Mouse (Mus musculus): Measurements from ENCODE around the gene Tescl. TPM values are rescaled to one million over a fixed set of nuclear protein-coding genes. Genes with fewer than 3 reads are reported as not detected.

The Tescl gene
- total RNA-seq, 2 experiments from 2014 or later: not detected

DNA sequence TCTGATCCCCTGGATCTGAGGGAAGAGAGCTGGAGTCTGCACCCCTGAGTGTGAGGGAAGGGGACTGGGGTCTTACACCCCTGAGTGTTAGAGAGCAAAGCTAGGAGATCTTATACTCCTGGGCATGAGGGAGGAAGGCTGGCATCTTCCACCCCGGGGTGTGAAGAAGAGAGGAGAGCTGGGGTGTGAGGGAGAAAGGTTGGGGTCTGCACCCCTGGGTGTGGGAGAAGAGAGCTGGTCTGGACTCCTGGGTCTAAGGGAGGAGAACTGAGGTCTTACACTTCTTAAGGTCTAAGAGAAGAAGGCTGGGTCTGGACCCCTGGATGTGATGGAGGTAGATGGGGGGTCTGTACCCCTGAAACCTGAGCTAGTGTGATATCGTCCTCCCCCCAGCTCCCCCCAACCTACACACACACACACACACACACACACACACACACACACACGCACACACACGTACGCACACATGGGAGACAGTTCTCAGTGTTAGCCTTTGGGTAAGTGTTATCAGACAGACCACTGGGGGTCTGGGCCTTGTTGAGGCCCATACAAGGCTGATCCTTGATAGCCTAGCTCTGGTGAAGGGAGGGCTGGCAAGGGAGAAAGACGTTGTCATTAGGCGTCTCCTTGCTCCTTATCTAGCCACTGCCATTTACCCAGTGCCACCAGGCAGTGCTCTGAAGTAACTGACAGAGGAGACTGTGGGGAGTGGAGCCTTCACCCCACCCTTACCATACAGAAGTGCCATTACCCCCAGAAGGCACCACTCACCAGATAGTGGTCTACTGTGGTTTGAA is 37.5 kb upstream of the Tescl start:
- intact Hi-C loops (cut with DNase I): no loop called here
- peak; percentile 9 for DNase-seq
- no peak overlapping the region for H3K27ac ChIP-seq
- no peak for TF ChIP-seq CTCF (IDR thresholded peaks at IDR 0.05)
- peak overlapping the region; percentile 21 for H3K4me3 ChIP-seq

DNA sequence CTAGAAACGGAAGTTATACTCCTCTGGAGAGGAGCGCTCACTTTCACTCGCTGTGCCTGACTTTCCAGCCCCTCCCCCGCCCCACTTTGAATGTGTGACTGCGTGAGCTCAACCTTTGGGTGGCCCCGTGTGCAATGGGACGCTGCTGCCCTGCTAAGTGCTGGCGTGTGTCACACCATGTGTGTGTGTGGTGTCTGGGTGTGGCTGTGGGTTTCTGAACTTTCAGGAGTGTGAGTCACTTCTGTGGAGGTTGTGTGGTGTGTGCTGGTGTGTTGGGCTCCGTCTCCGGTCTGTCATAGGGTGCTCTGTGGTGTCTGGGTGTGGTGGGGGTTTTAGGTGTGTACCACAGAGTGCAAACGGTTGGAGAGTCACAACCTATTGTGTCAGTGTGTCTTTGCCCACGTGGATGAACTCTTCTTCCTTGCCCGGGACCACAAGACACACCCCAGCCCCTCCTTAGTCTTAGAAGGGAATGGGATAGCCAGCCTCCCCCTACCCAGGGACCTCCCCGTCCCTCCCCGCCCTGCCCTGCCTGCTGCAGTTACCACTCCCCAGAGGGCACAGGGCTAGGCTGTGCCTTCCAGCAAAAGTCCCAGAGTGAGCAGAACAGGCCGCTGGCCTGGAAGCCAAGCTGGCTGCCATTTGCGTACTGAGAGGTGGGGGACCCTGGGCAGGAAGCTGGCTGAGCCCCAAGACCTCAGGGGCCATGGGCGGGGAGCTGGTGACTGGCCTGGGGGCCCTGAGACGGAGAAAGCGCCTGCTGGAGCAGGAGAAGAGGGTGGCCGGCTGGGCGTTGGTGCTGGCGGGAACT is 36.2 kb upstream of the Tescl start, which contains the start of gene Kcnn4:
Kcnn4 (plus strand) TSS at position 533 of the 811 bp plus-strand sequence.
- Histone ChIP-seq H3K27ac (peak within 1 kb of the TSS; percentile 38; the same call in 1 of the 2 replicates), H3K4me3 (peak within 1 kb of the TSS; percentile 47)
- TF ChIP-seq CTCF (IDR thresholded peaks at IDR 0.05): no peak
- intact Hi-C loops (cut with DNase I): no loop called here
- peak; percentile 10 for DNase-seq

DNA sequence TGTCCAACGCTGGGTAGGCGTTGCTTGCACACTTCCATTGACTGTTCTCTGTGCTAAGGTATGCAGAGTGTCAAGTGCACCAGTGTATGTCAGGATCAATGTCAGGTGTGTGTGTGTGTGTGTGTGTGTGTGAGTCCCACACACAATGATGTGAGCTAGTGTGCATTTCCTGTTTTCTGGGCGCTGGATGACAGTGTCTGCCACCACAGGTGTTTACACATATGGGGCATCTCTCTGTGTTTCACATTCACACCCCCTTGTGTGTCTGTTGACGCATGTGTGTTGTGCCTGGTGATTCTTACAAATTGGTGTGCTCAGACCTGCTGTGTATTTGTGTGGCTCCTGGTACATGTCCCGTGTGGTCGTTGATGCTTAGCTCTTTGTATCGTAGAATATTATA is 35.2 kb upstream of the Tescl start:
- H3K4me3 ChIP-seq: no peak overlapping the region
- peak; percentile 1 for DNase-seq
- no peak overlapping the region for H3K27ac ChIP-seq
- no peak for TF ChIP-seq CTCF (IDR thresholded peaks at IDR 0.05)
- intact Hi-C loops (cut with DNase I): no loop called here

DNA sequence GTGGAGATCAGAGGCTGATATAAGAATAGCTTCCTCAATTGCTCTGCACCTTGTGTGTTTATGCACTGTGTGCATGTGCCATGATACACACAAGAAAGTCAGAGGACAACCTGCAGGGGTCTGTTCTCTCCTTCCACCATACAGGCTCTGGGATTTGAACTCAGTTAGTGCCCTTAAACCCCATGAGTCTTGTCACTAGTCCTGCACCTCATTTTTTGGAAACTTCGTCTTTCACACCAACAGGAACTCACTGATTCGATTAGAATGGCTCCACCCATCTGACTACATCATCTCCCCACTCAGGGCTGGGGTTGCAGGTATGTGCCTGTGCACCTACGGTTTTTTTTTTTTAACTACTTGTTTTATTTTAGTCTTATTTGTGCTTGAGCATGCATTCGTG is 34.5 kb upstream of the Tescl start:
- no peak overlapping the region for H3K27ac ChIP-seq
- TF ChIP-seq CTCF (IDR thresholded peaks at IDR 0.05): no peak
- no peak overlapping the region for H3K4me3 ChIP-seq
- DNase-seq: no peak
- intact Hi-C loops (cut with DNase I): no loop called here

DNA sequence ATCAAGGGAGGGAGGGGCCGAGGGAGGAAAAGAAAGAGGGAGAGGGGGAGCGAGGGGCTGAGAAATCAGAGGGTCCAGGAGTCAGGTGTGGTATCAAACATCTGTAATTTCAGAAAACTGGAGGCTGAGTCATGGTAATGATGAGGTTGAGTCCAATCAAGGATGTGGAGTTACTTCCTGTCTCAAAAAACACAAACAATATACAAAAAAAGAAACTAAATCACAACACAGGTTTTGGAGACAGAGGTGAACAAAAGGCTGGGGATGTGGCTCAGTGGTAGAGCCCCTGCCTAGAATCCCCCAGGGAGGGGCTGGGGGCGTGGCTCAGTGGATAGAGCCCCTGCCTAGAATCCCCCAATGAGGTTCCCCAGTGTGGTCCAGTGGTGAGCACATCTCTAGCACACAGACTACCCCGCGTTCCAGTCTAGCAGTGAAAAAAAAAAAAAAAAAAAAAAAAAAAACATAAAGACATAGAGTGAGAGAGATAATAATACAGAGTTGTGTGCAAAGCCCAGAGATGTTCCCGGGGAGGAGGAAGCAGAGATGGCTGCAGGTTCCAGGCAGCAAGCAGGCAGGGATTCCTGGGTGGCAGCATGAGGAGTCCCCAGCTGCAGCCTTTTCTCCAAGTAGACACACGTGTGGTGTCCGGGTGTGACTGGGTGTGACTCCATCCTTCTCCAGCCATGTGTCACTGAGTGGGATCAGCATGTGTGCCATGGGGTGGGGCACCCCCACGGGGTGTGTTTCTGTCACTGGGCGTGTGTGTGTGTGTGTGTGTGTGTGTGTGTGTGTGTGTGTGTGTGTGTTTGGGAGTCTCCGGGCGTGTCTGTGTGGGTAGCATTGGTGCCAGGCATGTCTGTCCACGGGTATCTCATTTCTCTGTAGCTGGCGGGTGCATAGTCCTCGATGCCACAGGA is 33.2 kb upstream of the Tescl start:
- DNase-seq: peak; percentile 3
- Histone ChIP-seq H3K4me3 (no peak overlapping the region), H3K27ac (no peak overlapping the region)
- no peak for TF ChIP-seq CTCF (IDR thresholded peaks at IDR 0.05)
- intact Hi-C loops (cut with DNase I): no loop called here

DNA sequence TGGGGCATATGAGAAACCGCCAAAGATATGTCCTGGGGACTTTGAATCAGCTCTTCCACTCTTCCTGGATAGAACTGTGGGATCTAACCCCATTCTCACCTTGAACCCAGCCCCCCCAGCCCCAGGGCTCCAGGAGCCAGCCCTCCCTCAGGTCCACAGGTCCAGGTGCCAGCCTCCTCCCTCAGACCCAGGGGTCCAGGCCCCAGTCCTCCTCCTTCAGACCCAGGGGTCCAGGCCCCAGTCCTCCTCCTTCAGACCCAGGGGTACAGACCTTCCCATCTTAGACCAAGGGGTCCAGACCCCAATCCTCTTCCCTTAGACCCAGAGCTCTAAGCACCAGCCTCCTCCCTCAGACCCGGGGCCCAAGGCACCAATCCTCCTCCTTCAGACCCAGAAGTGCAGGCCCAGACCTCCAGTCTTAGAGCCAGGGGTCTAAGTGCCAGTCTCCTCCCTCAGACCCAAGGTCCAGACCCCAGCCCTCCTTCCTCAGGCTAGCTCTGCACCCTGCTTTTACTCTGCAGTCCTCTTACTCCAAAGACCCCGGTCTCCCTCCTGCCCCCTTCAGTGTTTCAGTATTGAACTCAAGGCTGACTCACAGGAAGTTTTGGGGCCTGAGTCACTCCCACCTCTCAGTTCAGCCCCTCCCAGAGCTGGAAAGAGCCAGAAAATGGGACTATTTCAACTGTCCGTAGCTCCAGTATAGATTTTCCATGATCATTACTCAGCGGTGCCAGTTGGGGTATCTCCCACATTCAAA is 31.7 kb upstream of the Tescl start:
- Histone ChIP-seq H3K4me3 (no peak overlapping the region), H3K27ac (peak overlapping the region; percentile 38; the same call in 1 of the 2 replicates)
- no peak for TF ChIP-seq CTCF (IDR thresholded peaks at IDR 0.05)
- intact Hi-C loops (cut with DNase I): loop anchor here (2.0 kb wide), 2 partner anchors 19 to 41 kb away; no protein-coding TSS in a partner anchor
- peak; percentile 9 for DNase-seq

DNA sequence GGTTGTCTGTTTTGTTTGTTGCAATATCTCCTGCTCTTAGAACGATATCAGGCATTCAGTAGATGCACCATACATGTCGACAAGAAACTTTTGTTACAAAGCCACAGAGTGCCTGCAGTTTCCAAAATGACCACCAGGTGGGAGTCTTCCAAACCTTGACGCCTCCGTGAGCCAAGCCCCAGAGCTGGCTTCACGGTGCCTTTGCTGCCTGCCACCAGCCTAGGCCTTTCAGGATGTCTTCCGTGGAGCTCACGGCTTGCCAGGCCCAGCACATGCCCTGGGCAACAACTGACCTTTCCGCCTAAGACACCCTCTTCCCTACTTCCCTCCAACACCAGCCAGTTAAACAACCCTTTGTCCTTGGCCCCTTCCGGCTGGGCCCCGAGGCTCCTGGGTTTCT is 31.1 kb upstream of the Tescl start:
- TF ChIP-seq CTCF (IDR thresholded peaks at IDR 0.05): peak; percentile 96; the same call in 1 of the 2 replicates
- DNase-seq: peak; percentile 83
- intact Hi-C loops (cut with DNase I): loop anchor here (2.0 kb wide), 2 partner anchors 20 to 42 kb away; no protein-coding TSS in a partner anchor
- H3K27ac ChIP-seq: peak overlapping the region; percentile 38; the same call in 1 of the 2 replicates
- no peak overlapping the region for H3K4me3 ChIP-seq

DNA sequence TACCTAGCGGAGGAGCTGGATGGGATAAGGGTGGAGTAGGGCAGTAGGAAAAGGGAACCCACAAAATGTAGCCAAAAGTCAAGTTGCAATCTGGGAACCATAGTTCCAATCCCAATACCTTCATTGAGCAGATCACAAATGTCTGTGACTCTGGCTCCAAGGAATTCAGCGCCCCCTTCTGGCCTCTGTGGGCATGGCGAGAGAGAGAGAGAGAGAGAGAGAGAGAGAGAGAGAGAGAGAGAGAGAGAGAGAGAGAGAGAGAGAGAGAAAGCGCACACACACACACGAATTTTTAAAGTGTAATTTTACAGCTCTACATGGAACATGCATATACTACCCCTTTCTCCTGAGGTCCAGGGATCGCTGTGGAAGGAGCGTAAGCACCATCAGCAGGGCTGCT is 29.5 kb upstream of the Tescl start:
- H3K4me3 ChIP-seq: no peak overlapping the region
- no peak overlapping the region for H3K27ac ChIP-seq
- TF ChIP-seq CTCF (IDR thresholded peaks at IDR 0.05): peak; percentile 33; the same call in 1 of the 2 replicates
- intact Hi-C loops (cut with DNase I): no loop called here
- no peak for DNase-seq

DNA sequence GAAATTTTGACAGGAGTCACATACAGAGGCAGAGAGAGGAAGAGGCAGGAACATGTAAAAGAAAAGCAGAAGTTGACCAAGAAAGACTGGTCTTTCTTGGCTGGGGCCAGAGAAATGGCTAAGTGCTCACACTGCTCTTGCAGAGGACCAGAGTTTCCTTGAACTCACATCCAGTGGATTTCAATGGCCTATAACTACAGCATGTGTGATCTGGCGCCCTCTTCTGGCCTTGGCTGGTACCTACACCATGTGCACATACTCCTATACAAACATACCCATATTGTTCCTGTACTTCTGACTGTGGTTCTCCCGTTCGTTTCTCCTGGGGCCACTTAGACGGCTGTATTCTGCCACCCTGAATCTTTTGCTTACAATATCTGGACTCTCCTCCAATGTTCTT is 27.3 kb upstream of the Tescl start:
- Histone ChIP-seq H3K4me3 (no peak overlapping the region), H3K27ac (no peak overlapping the region)
- DNase-seq: no peak
- TF ChIP-seq CTCF (IDR thresholded peaks at IDR 0.05): peak; percentile 11; the same call in 1 of the 2 replicates
- intact Hi-C loops (cut with DNase I): no loop called here

DNA sequence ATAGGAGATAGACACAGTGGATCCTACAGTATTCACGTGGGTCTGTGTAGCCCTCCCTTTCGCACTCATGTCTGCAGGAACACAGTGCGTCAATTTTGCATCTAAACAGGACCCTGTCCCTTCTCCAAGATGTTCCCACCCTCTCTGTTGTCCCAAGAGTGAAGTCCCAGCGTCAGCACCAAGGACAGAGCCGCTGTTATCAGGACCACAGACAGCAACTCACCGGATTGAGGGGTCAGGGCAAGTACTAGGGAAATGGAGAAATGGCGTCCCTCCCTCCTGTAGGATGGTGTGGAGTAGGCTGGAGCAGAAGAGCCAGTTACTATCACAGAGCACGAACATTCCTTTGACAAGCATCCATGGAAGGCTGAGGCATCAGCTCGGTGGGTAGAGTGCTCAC is 25.5 kb upstream of the Tescl start:
- H3K27ac ChIP-seq: no peak overlapping the region
- H3K4me3 ChIP-seq: no peak overlapping the region
- intact Hi-C loops (cut with DNase I): no loop called here
- no peak for TF ChIP-seq CTCF (IDR thresholded peaks at IDR 0.05)
- no peak for DNase-seq

DNA sequence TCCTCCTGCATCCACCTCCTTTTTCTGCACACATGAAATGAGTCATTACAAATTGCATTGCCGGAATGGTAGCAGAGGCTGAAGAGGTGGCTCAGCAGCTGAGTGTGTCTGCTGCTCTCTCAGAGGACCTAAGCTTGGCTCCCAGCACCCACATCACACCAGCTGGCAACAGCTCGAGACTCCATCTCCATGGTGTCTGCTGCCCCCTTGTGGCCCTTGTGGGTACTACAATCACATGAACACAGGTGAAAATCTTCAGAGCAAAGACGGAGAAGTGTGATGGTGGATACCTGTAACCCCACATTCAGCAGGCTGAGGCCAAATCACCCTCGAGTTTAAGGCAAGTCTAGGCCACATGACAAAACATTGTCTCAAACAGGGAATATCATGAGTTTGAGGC is 24.2 kb upstream of the Tescl start:
- Histone ChIP-seq H3K4me3 (no peak overlapping the region), H3K27ac (no peak overlapping the region)
- no peak for DNase-seq
- intact Hi-C loops (cut with DNase I): no loop called here
- TF ChIP-seq CTCF (IDR thresholded peaks at IDR 0.05): peak; percentile 30
